Mouse (Mus musculus) gastrocnemius, postnatal 4 days (tissue): Measurements from ENCODE around the gene Erc2. TPM values are rescaled to one million over a fixed set of nuclear protein-coding genes. Genes with fewer than 3 reads are reported as not detected.

Experiments used
- DNase-seq, 2 experiments: peaks; one replicate each; pipeline ENCODE4 v3.0.0; 2021 to 2022; ENCODE audit warnings: low spot score in 2 of 2, mixed read lengths in 2 of 2
- total RNA-seq, 2 experiments: library from RNA; stranded (reverse); gene quantifications; 2 replicates each; pipeline ENCODE4 v1.2.3; 2021

Erc2 gene
- total RNA-seq, 2 experiments from 2014 or later = 3.2 to 3.3 TPM

- no peak for DNase-seq
Observed at GRCm38 (mm10) chr14:27759982-27760381, 137.8 kb downstream of the Erc2 start.

GRCm38 (mm10) chr14:27775367-27775766 lies 153.1 kb downstream of the Erc2 start:
- DNase-seq = no peak

- no peak for DNase-seq
Observed at GRCm38 (mm10) chr14:27778503-27778902, 156.3 kb downstream of the Erc2 start.

GRCm38 (mm10) chr14:27778982-27779701 lies 156.9 kb downstream of the Erc2 start:
- no peak for DNase-seq

- DNase-seq = no peak
Observed at GRCm38 (mm10) chr14:27781221-27781620, 159.0 kb downstream of the Erc2 start.

GRCm38 (mm10) chr14:27784826-27785225 lies 162.6 kb downstream of the Erc2 start:
- no peak for DNase-seq

- no peak for DNase-seq
Observed at GRCm38 (mm10) chr14:27785562-27785961, 163.3 kb downstream of the Erc2 start.

GRCm38 (mm10) chr14:27789066-27789898 lies 167.1 kb downstream of the Erc2 start:
- no peak for DNase-seq

GRCm38 (mm10) chr14:27798184-27798934 lies 176.1 kb downstream of the Erc2 start:
- no peak for DNase-seq

GRCm38 (mm10) chr14:27800766-27801165 lies 178.5 kb downstream of the Erc2 start:
- DNase-seq = no peak

GRCm38 (mm10) chr14:27803961-27804360 lies 181.7 kb downstream of the Erc2 start:
- no peak for DNase-seq

- no peak for DNase-seq
Observed at GRCm38 (mm10) chr14:27805064-27805463, 182.8 kb downstream of the Erc2 start.

- peak in 1 of 2 experiments; percentile 55 for DNase-seq
Observed at GRCm38 (mm10) chr14:27808080-27808479, 185.9 kb downstream of the Erc2 start.

- no peak for DNase-seq
Observed at GRCm38 (mm10) chr14:27808523-27809114, 186.4 kb downstream of the Erc2 start.

GRCm38 (mm10) chr14:27810790-27811189 lies 188.6 kb downstream of the Erc2 start:
- no peak for DNase-seq

- no peak for DNase-seq
Observed at GRCm38 (mm10) chr14:27811649-27812048, 189.4 kb downstream of the Erc2 start.

- DNase-seq = no peak
Observed at GRCm38 (mm10) chr14:27815739-27816138, 193.5 kb downstream of the Erc2 start.

- no peak for DNase-seq
Observed at GRCm38 (mm10) chr14:27818986-27819385, 196.8 kb downstream of the Erc2 start.

GRCm38 (mm10) chr14:27821801-27822200 lies 199.6 kb downstream of the Erc2 start:
- no peak for DNase-seq

- no peak for DNase-seq
Observed at GRCm38 (mm10) chr14:27822566-27822965, 200.3 kb downstream of the Erc2 start.

- no peak for DNase-seq
Observed at GRCm38 (mm10) chr14:27823048-27823447, 200.8 kb downstream of the Erc2 start.
